21 mouse cellular contexts compared by ENCODE assay signal in genomic region chr11:82508564-82508963, GRCm38 (mm10).
DNase-seq lines count a peak whose midpoint lies in the region; ATAC-seq lines count a peak whose summit lies in the region.
"Had no signal": no experiment of that assay in that cellular context is flagged by ENCODE, and none has a peak within 500 bp of the region (broad histone marks: within the 10 kb centered on the region; RNA-seq: fewer than 3 reads in every experiment).

No protein-coding gene starts in this region.

- H3K9me3 ChIP-seq in forebrain, embryonic 10.5 days, result no peaks in the 10 kb centered on the region
- no peaks in the 10 kb centered on the region for H3K9me3 ChIP-seq in forebrain, embryonic 15.5 days
- no peaks in the 10 kb centered on the region for H3K9me3 ChIP-seq in hindbrain, embryonic 15.5 days
- 0 out of 2 replicates have a peak, but pooled peaks cover 3% of the 10 kb centered on the region for H3K9me3 ChIP-seq in midbrain, embryonic 15.5 days
- H3K9me3 ChIP-seq: embryonic facial prominence, embryonic 15.5 days; heart, embryonic 15.5 days; stomach, embryonic 15.5 days had no signal

- H3K4me1 ChIP-seq in forebrain, embryonic 10.5 days, result peaks cover 14% of the 10 kb centered on the region
- peaks cover 10% of the 10 kb centered on the region for H3K4me1 ChIP-seq in forebrain, embryonic 15.5 days
- H3K4me1 ChIP-seq in hindbrain, embryonic 15.5 days (replicated peaks), result peaks cover 12% of the 10 kb centered on the region
- peaks cover 12% of the 10 kb centered on the region for H3K4me1 ChIP-seq in midbrain, embryonic 15.5 days
- H3K4me1 ChIP-seq: embryonic facial prominence, embryonic 15.5 days; heart, embryonic 15.5 days; stomach, embryonic 15.5 days had no signal

- H3K27ac ChIP-seq in forebrain, embryonic 10.5 days, result no peak overlapping the region
- H3K27ac ChIP-seq in forebrain, embryonic 15.5 days (replicated peaks), result no peak overlapping the region
- H3K27ac ChIP-seq in hindbrain, embryonic 15.5 days (replicated peaks), result no peak overlapping the region
- H3K27ac ChIP-seq in midbrain, embryonic 15.5 days, result 0 out of 2 replicates have a peak overlapping the region, but pooled peaks have one; percentile 38
- H3K27ac ChIP-seq: embryonic facial prominence, embryonic 15.5 days; heart, adult 2 months; heart, embryonic 15.5 days; stomach, embryonic 15.5 days had no signal

- peak overlapping the region; percentile 41 for H3K4me2 ChIP-seq in forebrain, embryonic 15.5 days (replicated peaks)
- H3K4me2 ChIP-seq in hindbrain, embryonic 15.5 days, result peak overlapping the region; percentile 43
- peak overlapping the region; percentile 43 for H3K4me2 ChIP-seq in midbrain, embryonic 15.5 days
- H3K4me2 ChIP-seq: embryonic facial prominence, embryonic 15.5 days; heart, embryonic 15.5 days; stomach, embryonic 15.5 days had no signal

- ATAC-seq in forebrain, embryonic 15.5 days (replicated peaks), result no peak
- no peak for ATAC-seq in hindbrain, embryonic 15.5 days (ENCODE audit: low FRiP score, low read depth)
- ATAC-seq in midbrain, embryonic 15.5 days (replicated peaks), result no peak
- ATAC-seq: activated CD4-positive, CD25-positive, alpha-beta regulatory T cell, adult 4 months; Patski had no signal

- no peaks in the 10 kb centered on the region for H3K36me3 ChIP-seq in forebrain, embryonic 10.5 days (replicated peaks)
- no peaks in the 10 kb centered on the region for H3K36me3 ChIP-seq in forebrain, embryonic 15.5 days
- H3K36me3 ChIP-seq in hindbrain, embryonic 15.5 days, result no peaks in the 10 kb centered on the region
- no peaks in the 10 kb centered on the region for H3K36me3 ChIP-seq in midbrain, embryonic 15.5 days (replicated peaks)
- H3K36me3 ChIP-seq: embryonic facial prominence, embryonic 15.5 days; heart, embryonic 15.5 days; stomach, embryonic 15.5 days had no signal

- intact Hi-C loops in left cerebral cortex, postnatal 14 days (cut with DNase I), result no loop called here

- WGBS in forebrain, embryonic 10.5 days, result 15% methylated on average over 13 of the region's 13 CpGs
- 2% methylated on average over 13 of the region's 13 CpGs for WGBS in forebrain, embryonic 15.5 days
- WGBS in hindbrain, embryonic 15.5 days, result 7% methylated on average over 13 of the region's 13 CpGs
- 12% methylated on average over 13 of the region's 13 CpGs for WGBS in midbrain, embryonic 15.5 days

- DNase-seq in forebrain, embryonic 10.5 days (ENCODE audit: extremely low spot score, low spot score), result no peak
- DNase-seq in left cerebral cortex, postnatal 14 days (ENCODE audit: low spot score in 2 of 2), result no peak
- DNase-seq in spleen, postnatal 10 days (ENCODE audit: low spot score in 2 of 2), result no peak
- no peak for DNase-seq in adrenal gland, adult 2 months
- no peak for DNase-seq in urinary bladder, postnatal 36 days (ENCODE audit: low spot score in 2 of 2)
- DNase-seq: adrenal gland, postnatal 36 days; cerebellum, postnatal 10 days; heart, adult 2 months; kidney, adult 9 months; kidney, postnatal 36 days; lung, adult 2 months; lung, postnatal 4 days; right cerebral cortex, adult 18-20 months had no signal

- 0 out of 2 replicates have a peak overlapping the region, but pooled peaks have one; percentile 13 for H3K9ac ChIP-seq in forebrain, embryonic 15.5 days (replicated peaks)
- H3K9ac ChIP-seq in hindbrain, embryonic 15.5 days, result 0 out of 2 replicates have a peak overlapping the region, but pooled peaks have one; percentile 13
- peak overlapping the region; percentile 21 for H3K9ac ChIP-seq in midbrain, embryonic 15.5 days
- H3K9ac ChIP-seq: embryonic facial prominence, embryonic 15.5 days; heart, embryonic 15.5 days; stomach, embryonic 15.5 days had no signal

- peak overlapping the region; percentile 33 for H3K4me3 ChIP-seq in forebrain, embryonic 10.5 days
- no peak overlapping the region for H3K4me3 ChIP-seq in forebrain, embryonic 15.5 days
- H3K4me3 ChIP-seq in hindbrain, embryonic 15.5 days, result no peak overlapping the region
- H3K4me3 ChIP-seq in midbrain, embryonic 15.5 days, result peak overlapping the region; percentile 15; the same call in 1 of the 2 replicates
- H3K4me3 ChIP-seq: embryonic facial prominence, embryonic 15.5 days; heart, adult 2 months; heart, embryonic 15.5 days; stomach, embryonic 15.5 days had no signal

- H3K27me3 ChIP-seq in forebrain, embryonic 10.5 days (ENCODE audit: poor library complexity, severe bottlenecking), result peaks cover 23% of the 10 kb centered on the region
- no peaks in the 10 kb centered on the region for H3K27me3 ChIP-seq in forebrain, embryonic 15.5 days
- H3K27me3 ChIP-seq in hindbrain, embryonic 15.5 days, result no peaks in the 10 kb centered on the region
- H3K27me3 ChIP-seq in midbrain, embryonic 15.5 days (replicated peaks), result no peaks in the 10 kb centered on the region
- H3K27me3 ChIP-seq: stomach, embryonic 15.5 days had no signal

Comparison
In these comparisons a context has a peak if more than half of its experiments do, and no peak if none do; other contexts are left out.
1. H3K4me3 ChIP-seq: peak in forebrain, embryonic 10.5 days (single experiment) and midbrain, embryonic 15.5 days (single experiment); none in forebrain, embryonic 15.5 days (single experiment) and hindbrain, embryonic 15.5 days (single experiment).
2. Peak in every context shown above with its lines, with median percentiles within 50 percentile points of each other: H3K4me2 ChIP-seq and H3K9ac ChIP-seq.